In the genomic region with DNA sequence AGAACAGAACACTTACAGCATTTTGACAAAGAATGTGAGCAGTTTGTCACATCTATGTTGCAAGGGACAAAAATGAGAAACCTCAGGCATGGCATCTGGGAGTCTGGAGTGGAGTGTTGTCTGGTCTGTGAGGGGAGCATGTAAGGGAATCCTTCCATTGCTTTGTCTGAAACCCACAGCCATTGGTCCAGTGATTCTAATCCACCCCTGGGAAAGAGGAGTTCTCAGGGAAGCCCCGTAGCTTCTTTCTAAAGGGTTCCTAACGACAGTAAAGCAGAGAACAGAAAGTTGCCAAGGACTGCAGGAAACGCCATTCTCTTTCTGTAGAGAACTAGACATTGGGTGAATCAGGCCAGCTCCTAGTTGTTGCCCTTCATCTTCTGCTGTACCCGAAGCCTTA, we compare ENCODE assay signal across 21 mouse cellular contexts. TPM values are rescaled to one million over a fixed set of nuclear protein-coding genes. Genes with fewer than 3 reads are reported as not detected.
DNase-seq lines count a peak whose midpoint lies in the region; TF ChIP-seq lines count a peak whose summit lies in the region.
"Had no signal": no experiment of that assay in that cellular context is flagged by ENCODE, and none has a peak within 500 bp of the region (broad histone marks: within the 10 kb centered on the region; RNA-seq: fewer than 3 reads in every experiment).

No protein-coding gene starts in this region.

- H3K4me3 ChIP-seq in left cerebral cortex, adult 2 months = no peak overlapping the region
- H3K4me3 ChIP-seq: embryonic facial prominence, embryonic 10.5 days; embryonic facial prominence, embryonic 12.5 days; forebrain, embryonic 13.5 days; forebrain, embryonic 15.5 days had no signal

- intact Hi-C loops in left cerebral cortex, adult 2 months (cut with DNase I) = no loop called here

- H3K27ac ChIP-seq in left cerebral cortex, adult 2 months = no peak overlapping the region
- H3K27ac ChIP-seq: embryonic facial prominence, embryonic 10.5 days; embryonic facial prominence, embryonic 12.5 days; forebrain, embryonic 13.5 days; forebrain, embryonic 15.5 days had no signal

- no peak for TF ChIP-seq CTCF in left cerebral cortex, adult 2 months (IDR thresholded peaks at IDR 0.05)

- DNase-seq in heart, adult 11 months = peak; percentile 63
- no peak for DNase-seq in heart, adult 8-10 months (ENCODE audit: low spot score)
- DNase-seq in ES-CJ7 (ENCODE audit: low read depth, low spot score) (peak; percentile 18), R1 (ENCODE audit: low read depth, low spot score) (peak; percentile 66)
- DNase-seq in left cerebral cortex, adult 2 months (ENCODE audit: extremely low spot score in 1 of 2, low spot score in 2 of 2) = no peak
- DNase-seq in cerebellum, postnatal 10 days = no peak
- no peak for DNase-seq in spleen, adult 12 weeks (ENCODE audit: low spot score)
- DNase-seq: adrenal gland, adult 8-10 months; adrenal gland, postnatal 14 days; adrenal gland, postnatal 36 days; B cell, adult 2 months; cerebellum, adult 11-12 months; cerebellum, adult 2 months; cerebellum, adult 9-10 months; cerebellum, postnatal 14 days; cerebellum, postnatal 36 days; forebrain, postnatal 0 days had no signal

RNA-seq across cellular contexts. Expression of a gene that starts 42.7 kb away (rescaled TPM):
- 10 to 100 TPM; 20.1 to 27.8 (median 21.8) TPM for total RNA-seq in heart, adult 8-10 months (2022)
- total RNA-seq in left cerebral cortex, adult 2 months (2021) = 1 to 10 TPM; 3.8 to 5.8 TPM

RNA-seq across cellular contexts. Expression of a gene that starts 52.9 kb away (rescaled TPM):
- 10 to 100 TPM in 1 of 4 experiments, 1 to 10 TPM in 3; 4.4 to 11.1 (median 6.0) TPM for total RNA-seq in heart, adult 8-10 months (2022)
- total RNA-seq in left cerebral cortex, adult 2 months (2021) = 1 to 10 TPM; 2.5 to 3.1 TPM

Comparison
In these comparisons a context has a peak if more than half of its experiments do, and no peak if none do; other contexts are left out.
1. DNase-seq: peak in heart, adult 11 months (single experiment), ES-CJ7 (single experiment) and R1 (single experiment); none in heart, adult 8-10 months (single experiment), left cerebral cortex, adult 2 months (0 of 2), cerebellum, postnatal 10 days (0 of 2) and spleen, adult 12 weeks (single experiment).